Mouse (Mus musculus): Measurements from ENCODE around the gene Stard9. TPM values are rescaled to one million over a fixed set of nuclear protein-coding genes. Genes with fewer than 3 reads are reported as not detected.

Stard9 gene
- polyA plus RNA-seq, 1 experiment from 2014 or later: 1.3 TPM

- DNase-seq: no peak
- 44% methylated on average over 5 of the region's 5 CpGs for WGBS (ENCODE audit: insufficient replicate concordance)
- Histone ChIP-seq H3K4me1 (ENCODE audit: insufficient read depth) (peaks cover 11% of the 10 kb centered on the region), H3K27ac (ENCODE audit: low read depth) (no peak overlapping the region), H3K36me3 (replicated peaks; ENCODE audit: insufficient read depth, low read length) (no peaks in the 10 kb centered on the region), H3K4me2 (ENCODE audit: low read depth, low read length) (no peak overlapping the region), H3K27me3 (ENCODE audit: insufficient read depth, low read length) (no peaks in the 10 kb centered on the region), H3K9ac (replicated peaks) (no peak overlapping the region), H3K9me3 (ENCODE audit: low read length) (no peaks in the 10 kb centered on the region), H3K4me3 (ENCODE audit: low read depth, low read length) (no peak overlapping the region)
- TF ChIP-seq CTCF (IDR thresholded peaks at IDR 0.05; ENCODE audit: low read depth): no peak
- no peak for TF ChIP-seq EP300 (IDR thresholded peaks at IDR 0.05; ENCODE audit: low read depth)
- no peak for ATAC-seq
These were observed 29.6 kb downstream of the Stard9 start for GRCm38 (mm10) chr2:120658486-120658885.

- Histone ChIP-seq H3K4me1 (ENCODE audit: insufficient read depth) (peaks cover 15% of the 10 kb centered on the region), H3K4me3 (ENCODE audit: low read depth, low read length) (no peak overlapping the region), H3K4me2 (ENCODE audit: low read depth, low read length) (no peak overlapping the region), H3K9me3 (ENCODE audit: low read length) (no peaks in the 10 kb centered on the region), H3K36me3 (replicated peaks; ENCODE audit: insufficient read depth, low read length) (no peaks in the 10 kb centered on the region), H3K27me3 (ENCODE audit: insufficient read depth, low read length) (no peaks in the 10 kb centered on the region), H3K9ac (replicated peaks) (no peak overlapping the region), H3K27ac (ENCODE audit: low read depth) (no peak overlapping the region)
- no peak for ATAC-seq
- DNase-seq: no peak
- TF ChIP-seq CTCF (IDR thresholded peaks at IDR 0.05; ENCODE audit: low read depth) (no peak), EP300 (IDR thresholded peaks at IDR 0.05; ENCODE audit: low read depth) (no peak)
These were observed 30.4 kb downstream of the Stard9 start for GRCm38 (mm10) chr2:120659318-120659717.

- no peak overlapping the region for H3K4me2 ChIP-seq (ENCODE audit: low read depth, low read length)
- peaks cover 15% of the 10 kb centered on the region for H3K4me1 ChIP-seq (ENCODE audit: insufficient read depth)
- H3K4me3 ChIP-seq (ENCODE audit: low read depth, low read length): no peak overlapping the region
- DNase-seq (no peak), ATAC-seq (peak; percentile 81)
- no peak overlapping the region for H3K27ac ChIP-seq (ENCODE audit: low read depth)
- H3K36me3 ChIP-seq (replicated peaks; ENCODE audit: insufficient read depth, low read length): no peaks in the 10 kb centered on the region
- no peaks in the 10 kb centered on the region for H3K27me3 ChIP-seq (ENCODE audit: insufficient read depth, low read length)
- WGBS (ENCODE audit: insufficient replicate concordance): 40% methylated on average over 5 of the region's 5 CpGs
- no peak overlapping the region for H3K9ac ChIP-seq (replicated peaks)
- peak; percentile 95 for TF ChIP-seq EP300 (IDR thresholded peaks at IDR 0.05; ENCODE audit: low read depth)
- TF ChIP-seq CTCF (IDR thresholded peaks at IDR 0.05; ENCODE audit: low read depth): no peak
- H3K9me3 ChIP-seq (ENCODE audit: low read length): no peaks in the 10 kb centered on the region
These were observed 31.7 kb downstream of the Stard9 start for GRCm38 (mm10) chr2:120660486-120661078.

GRCm38 (mm10) chr2:120662766-120663165 lies 33.8 kb downstream of the Stard9 start:
- H3K9ac ChIP-seq (replicated peaks): no peak overlapping the region
- H3K9me3 ChIP-seq (ENCODE audit: low read length): no peaks in the 10 kb centered on the region
- ATAC-seq: no peak
- H3K27ac ChIP-seq (ENCODE audit: low read depth): no peak overlapping the region
- no peak overlapping the region for H3K4me2 ChIP-seq (ENCODE audit: low read depth, low read length)
- H3K36me3 ChIP-seq (replicated peaks; ENCODE audit: insufficient read depth, low read length): no peaks in the 10 kb centered on the region
- H3K4me1 ChIP-seq (ENCODE audit: insufficient read depth): peaks cover 15% of the 10 kb centered on the region
- H3K4me3 ChIP-seq (ENCODE audit: low read depth, low read length): no peak overlapping the region
- no peaks in the 10 kb centered on the region for H3K27me3 ChIP-seq (ENCODE audit: insufficient read depth, low read length)
- TF ChIP-seq EP300 (IDR thresholded peaks at IDR 0.05; ENCODE audit: low read depth): no peak
- no peak for TF ChIP-seq CTCF (IDR thresholded peaks at IDR 0.05; ENCODE audit: low read depth)
- no peak for DNase-seq

GRCm38 (mm10) chr2:120663491-120664154 lies 34.7 kb downstream of the Stard9 start:
- DNase-seq (no peak), ATAC-seq (no peak)
- 64% methylated on average over 3 of the region's 3 CpGs for WGBS (ENCODE audit: insufficient replicate concordance)
- H3K9me3 ChIP-seq (ENCODE audit: low read length): no peaks in the 10 kb centered on the region
- H3K36me3 ChIP-seq (replicated peaks; ENCODE audit: insufficient read depth, low read length): no peaks in the 10 kb centered on the region
- no peak overlapping the region for H3K9ac ChIP-seq (replicated peaks)
- no peak overlapping the region for H3K4me3 ChIP-seq (ENCODE audit: low read depth, low read length)
- H3K4me1 ChIP-seq (ENCODE audit: insufficient read depth): peaks cover 15% of the 10 kb centered on the region
- H3K27me3 ChIP-seq (ENCODE audit: insufficient read depth, low read length): no peaks in the 10 kb centered on the region
- H3K4me2 ChIP-seq (ENCODE audit: low read depth, low read length): no peak overlapping the region
- TF ChIP-seq CTCF (IDR thresholded peaks at IDR 0.05; ENCODE audit: low read depth) (peak; percentile 31; the same call in 1 of the 2 replicates), EP300 (IDR thresholded peaks at IDR 0.05; ENCODE audit: low read depth) (no peak)
- 0 out of 2 replicates have a peak overlapping the region, but pooled peaks have one; percentile 18 for H3K27ac ChIP-seq (ENCODE audit: low read depth)

- TF ChIP-seq EP300 (IDR thresholded peaks at IDR 0.05; ENCODE audit: low read depth) (no peak), CTCF (IDR thresholded peaks at IDR 0.05; ENCODE audit: low read depth) (no peak)
- Histone ChIP-seq H3K4me3 (ENCODE audit: low read depth, low read length) (no peak overlapping the region), H3K9ac (replicated peaks) (no peak overlapping the region), H3K36me3 (replicated peaks; ENCODE audit: insufficient read depth, low read length) (no peaks in the 10 kb centered on the region), H3K9me3 (ENCODE audit: low read length) (no peaks in the 10 kb centered on the region), H3K27me3 (ENCODE audit: insufficient read depth, low read length) (no peaks in the 10 kb centered on the region), H3K4me1 (ENCODE audit: insufficient read depth) (peaks cover 7% of the 10 kb centered on the region; the same call in 1 of the 2 replicates), H3K4me2 (ENCODE audit: low read depth, low read length) (no peak overlapping the region), H3K27ac (ENCODE audit: low read depth) (no peak overlapping the region)
- ATAC-seq: no peak
- 59% methylated on average over 2 of the region's 2 CpGs for WGBS (ENCODE audit: insufficient replicate concordance)
- DNase-seq: no peak
These were observed 38.5 kb downstream of the Stard9 start for GRCm38 (mm10) chr2:120667446-120667845.
